Mouse (Mus musculus): ENCODE results near the gene Adprm. TPM values are rescaled to one million over a fixed set of nuclear protein-coding genes. Genes with fewer than 3 reads are reported as not detected.
A peak's percentile ranks its signal among the peaks of the same experiment; 100 is the strongest.

Gene Adprm
- polyA plus RNA-seq, 1 experiment from 2014 or later, result 21.1 TPM

DNA sequence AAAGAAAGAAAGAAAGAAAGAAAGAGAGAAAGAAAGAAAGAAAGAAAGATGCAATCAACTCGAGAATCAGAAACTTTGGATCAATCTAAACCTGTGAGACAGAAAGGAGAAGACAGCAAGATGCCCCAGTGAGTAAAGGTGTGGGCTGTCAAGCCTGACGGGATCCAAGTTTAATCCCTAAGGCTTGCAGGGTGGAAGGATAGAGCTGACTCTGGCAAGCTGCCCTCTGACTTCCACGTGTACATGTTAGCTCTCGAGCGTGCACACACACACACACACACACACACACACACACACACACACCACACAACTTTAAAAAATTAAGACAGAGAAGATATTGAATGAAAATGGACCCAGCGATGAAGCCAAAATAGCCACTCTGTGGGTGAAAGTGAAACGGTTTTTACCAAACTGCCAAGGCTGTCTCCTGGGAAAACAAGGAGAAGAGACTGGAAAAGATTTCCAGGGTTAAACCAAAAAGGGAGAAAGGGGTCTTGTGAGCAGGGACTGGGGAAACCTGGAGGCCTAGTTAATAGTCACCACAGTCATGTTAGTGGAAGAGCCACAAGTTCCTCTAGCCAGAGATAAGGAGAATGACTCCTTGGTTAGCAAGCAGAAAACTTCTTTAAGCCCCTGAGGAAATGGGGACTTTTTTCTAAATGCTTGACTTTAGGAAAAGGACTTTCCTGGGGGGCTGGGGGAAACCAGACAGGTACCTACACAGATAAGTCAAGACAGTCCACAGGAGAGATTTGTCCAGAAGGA, 32.5 kb downstream of the Adprm start:
- 68% methylated on average over 7 of the region's 7 CpGs for WGBS
- peaks cover 6% of the 10 kb centered on the region for H3K4me1 ChIP-seq
- no peak overlapping the region for H3K27ac ChIP-seq
- no peak overlapping the region for H3K4me2 ChIP-seq
- no peaks in the 10 kb centered on the region for H3K36me3 ChIP-seq
- H3K9me3 ChIP-seq (replicated peaks), result no peaks in the 10 kb centered on the region
- H3K27me3 ChIP-seq, result peaks cover 12% of the 10 kb centered on the region
- H3K4me3 ChIP-seq (replicated peaks), result no peak overlapping the region
- ATAC-seq (replicated peaks; ENCODE audit: low FRiP score), result no peak
- H3K9ac ChIP-seq, result no peak overlapping the region

- Histone ChIP-seq H3K4me2 (no peak overlapping the region), H3K9ac (no peak overlapping the region), H3K27ac (no peak overlapping the region), H3K27me3 (peaks cover 12% of the 10 kb centered on the region), H3K4me3 (replicated peaks) (no peak overlapping the region), H3K4me1 (peaks cover 6% of the 10 kb centered on the region), H3K36me3 (no peaks in the 10 kb centered on the region), H3K9me3 (replicated peaks) (no peaks in the 10 kb centered on the region)
- ATAC-seq (replicated peaks; ENCODE audit: low FRiP score), result no peak
- WGBS, result 11% methylated on average over 12 of the region's 12 CpGs
Observed at GRCm38 (mm10) chr11:67017801-67018591, 34.4 kb downstream of the Adprm start.

DNA sequence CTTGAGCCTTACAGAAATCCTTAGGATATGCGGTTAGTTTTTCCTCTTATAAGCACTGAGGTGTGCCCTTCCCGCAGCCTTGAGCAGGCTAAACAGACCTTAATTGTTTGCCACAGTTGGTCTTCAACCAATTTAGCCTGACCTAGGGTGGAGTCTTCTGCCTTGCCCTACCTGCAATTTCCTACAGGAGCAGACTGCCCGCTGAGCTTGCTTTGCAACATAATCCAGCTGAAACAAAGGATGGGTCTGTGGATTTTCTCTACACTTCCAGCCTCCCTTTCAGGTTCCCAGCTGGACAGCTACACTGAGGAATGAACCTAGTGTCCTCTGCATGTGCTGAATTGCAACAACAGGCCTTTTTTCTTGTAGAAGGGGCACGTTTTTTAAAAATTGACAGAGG, 40.8 kb downstream of the Adprm start:
- Histone ChIP-seq H3K4me1 (peaks cover 5% of the 10 kb centered on the region; the same call in 1 of the 2 replicates), H3K36me3 (no peaks in the 10 kb centered on the region), H3K27me3 (no peaks in the 10 kb centered on the region), H3K4me2 (no peak overlapping the region), H3K9ac (no peak overlapping the region), H3K27ac (no peak overlapping the region), H3K4me3 (replicated peaks) (no peak overlapping the region), H3K9me3 (replicated peaks) (no peaks in the 10 kb centered on the region)
- 50% methylated on average over 4 of the region's 4 CpGs for WGBS
- no peak for ATAC-seq (replicated peaks; ENCODE audit: low FRiP score)

GRCm38 (mm10) chr11:67010430-67010829, 42.0 kb downstream of the Adprm start:
- WGBS, result 2% methylated on average over 8 of the region's 8 CpGs
- no peak for ATAC-seq (replicated peaks; ENCODE audit: low FRiP score)

GRCm38 (mm10) chr11:67008528-67008927, 43.9 kb downstream of the Adprm start:
- H3K9ac ChIP-seq, result no peak overlapping the region
- H3K27me3 ChIP-seq, result no peaks in the 10 kb centered on the region
- H3K4me2 ChIP-seq, result no peak overlapping the region
- no peak overlapping the region for H3K4me3 ChIP-seq (replicated peaks)
- H3K9me3 ChIP-seq (replicated peaks), result no peaks in the 10 kb centered on the region
- no peak overlapping the region for H3K27ac ChIP-seq
- peaks cover 5% of the 10 kb centered on the region; the same call in 1 of the 2 replicates for H3K4me1 ChIP-seq
- H3K36me3 ChIP-seq, result no peaks in the 10 kb centered on the region
- WGBS, result 91% methylated on average over 4 of the region's 4 CpGs
- no peak for ATAC-seq (replicated peaks; ENCODE audit: low FRiP score)

More at GRCm38 (mm10) chr11:67010430-67010829, 42.0 kb downstream of the Adprm start:
- Histone ChIP-seq H3K9ac (no peak overlapping the region), H3K9me3 (replicated peaks) (no peaks in the 10 kb centered on the region), H3K4me2 (0 out of 2 replicates have a peak overlapping the region, but pooled peaks have one; percentile 21), H3K4me3 (replicated peaks) (no peak overlapping the region), H3K36me3 (no peaks in the 10 kb centered on the region), H3K27ac (peak overlapping the region; percentile 27; the same call in 1 of the 2 replicates), H3K4me1 (peaks cover 5% of the 10 kb centered on the region; the same call in 1 of the 2 replicates), H3K27me3 (no peaks in the 10 kb centered on the region)

GRCm38 (mm10) chr11:67007961-67008360, 44.4 kb downstream of the Adprm start:
- no peaks in the 10 kb centered on the region for H3K27me3 ChIP-seq
- 80% methylated on average over 8 of the region's 8 CpGs for WGBS
- H3K4me2 ChIP-seq, result no peak overlapping the region
- no peak for ATAC-seq (replicated peaks; ENCODE audit: low FRiP score)
- H3K4me3 ChIP-seq (replicated peaks), result no peak overlapping the region
- no peak overlapping the region for H3K27ac ChIP-seq
- H3K36me3 ChIP-seq, result no peaks in the 10 kb centered on the region
- H3K9ac ChIP-seq, result no peak overlapping the region
- H3K4me1 ChIP-seq, result peaks cover 5% of the 10 kb centered on the region; the same call in 1 of the 2 replicates
- no peaks in the 10 kb centered on the region for H3K9me3 ChIP-seq (replicated peaks)

DNA sequence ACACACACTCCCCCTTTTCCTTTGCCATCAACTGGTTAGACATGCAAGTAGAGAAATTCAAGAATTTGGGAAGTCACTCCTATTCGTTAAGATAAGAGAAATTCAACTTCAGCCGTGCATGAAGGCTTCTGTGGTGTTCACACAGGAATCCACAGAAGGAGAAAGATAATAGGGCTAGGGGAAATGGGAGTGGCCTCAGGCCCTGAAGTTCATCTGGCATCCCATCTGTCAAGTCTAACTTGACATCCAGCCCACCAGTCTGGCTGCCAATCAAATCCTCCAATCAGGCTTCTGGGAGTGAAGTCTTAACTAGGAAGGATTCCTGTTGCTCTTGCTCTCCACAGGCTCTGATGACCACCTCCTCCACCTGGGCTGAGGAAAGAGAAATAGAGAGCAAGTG, 49.5 kb downstream of the Adprm start:
- Histone ChIP-seq H3K4me2 (no peak overlapping the region), H3K4me3 (replicated peaks) (no peak overlapping the region), H3K36me3 (no peaks in the 10 kb centered on the region), H3K9me3 (replicated peaks) (no peaks in the 10 kb centered on the region), H3K9ac (no peak overlapping the region), H3K27ac (no peak overlapping the region), H3K27me3 (no peaks in the 10 kb centered on the region), H3K4me1 (0 out of 2 replicates have a peak, but pooled peaks cover 6% of the 10 kb centered on the region)
- WGBS, result 41% methylated on average over 2 of the region's 2 CpGs
- no peak for ATAC-seq (replicated peaks; ENCODE audit: low FRiP score)

DNA sequence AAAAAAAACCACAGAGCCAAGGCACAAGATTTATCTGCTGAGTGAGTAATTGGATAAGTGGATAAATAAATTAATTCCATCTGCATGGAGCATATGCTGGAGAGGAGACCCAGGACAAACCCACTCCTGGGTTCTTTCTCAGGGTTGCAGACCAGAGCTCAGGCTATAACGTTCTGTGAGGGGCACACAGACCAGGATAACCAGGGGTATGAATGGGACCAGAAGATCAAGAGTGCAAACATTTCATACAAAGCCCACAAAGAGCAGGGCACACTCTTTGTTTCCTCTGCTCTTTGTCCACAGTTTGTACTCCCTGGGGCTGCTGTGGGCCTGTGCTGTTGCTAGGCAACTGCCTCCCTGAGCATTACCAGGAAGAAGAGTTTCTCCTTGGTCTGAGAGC, 50.7 kb downstream of the Adprm start:
- ATAC-seq (replicated peaks; ENCODE audit: low FRiP score), result no peak
- H3K9me3 ChIP-seq (replicated peaks), result no peaks in the 10 kb centered on the region
- 71% methylated on average over 1 of the region's 1 CpGs for WGBS

GRCm38 (mm10) chr11:67000671-67001070, 51.7 kb downstream of the Adprm start:
- Histone ChIP-seq H3K27me3 (no peaks in the 10 kb centered on the region), H3K4me1 (0 out of 2 replicates have a peak, but pooled peaks cover 6% of the 10 kb centered on the region), H3K9me3 (replicated peaks) (no peaks in the 10 kb centered on the region), H3K27ac (no peak overlapping the region), H3K4me3 (replicated peaks) (no peak overlapping the region), H3K36me3 (no peaks in the 10 kb centered on the region), H3K4me2 (no peak overlapping the region), H3K9ac (no peak overlapping the region)
- 64% methylated on average over 4 of the region's 4 CpGs for WGBS
- no peak for ATAC-seq (replicated peaks; ENCODE audit: low FRiP score)

More for the DNA sequence above, 50.7 kb downstream of the Adprm start:
- H3K4me3 ChIP-seq (replicated peaks), result no peak overlapping the region
- 0 out of 2 replicates have a peak, but pooled peaks cover 6% of the 10 kb centered on the region for H3K4me1 ChIP-seq
- H3K27ac ChIP-seq, result no peak overlapping the region
- no peak overlapping the region for H3K4me2 ChIP-seq
- H3K27me3 ChIP-seq, result no peaks in the 10 kb centered on the region
- no peaks in the 10 kb centered on the region for H3K36me3 ChIP-seq
- H3K9ac ChIP-seq, result no peak overlapping the region

- Histone ChIP-seq H3K36me3 (no peaks in the 10 kb centered on the region), H3K4me1 (0 out of 2 replicates have a peak, but pooled peaks cover 6% of the 10 kb centered on the region), H3K9ac (no peak overlapping the region), H3K4me2 (no peak overlapping the region), H3K27me3 (no peaks in the 10 kb centered on the region), H3K27ac (no peak overlapping the region; the same call in 1 of the 2 replicates), H3K4me3 (replicated peaks) (no peak overlapping the region), H3K9me3 (replicated peaks) (no peaks in the 10 kb centered on the region)
- no peak for ATAC-seq (replicated peaks; ENCODE audit: low FRiP score)
- 74% methylated on average over 14 of the region's 14 CpGs for WGBS
Observed at GRCm38 (mm10) chr11:66998467-66999403, 53.7 kb downstream of the Adprm start.

DNA sequence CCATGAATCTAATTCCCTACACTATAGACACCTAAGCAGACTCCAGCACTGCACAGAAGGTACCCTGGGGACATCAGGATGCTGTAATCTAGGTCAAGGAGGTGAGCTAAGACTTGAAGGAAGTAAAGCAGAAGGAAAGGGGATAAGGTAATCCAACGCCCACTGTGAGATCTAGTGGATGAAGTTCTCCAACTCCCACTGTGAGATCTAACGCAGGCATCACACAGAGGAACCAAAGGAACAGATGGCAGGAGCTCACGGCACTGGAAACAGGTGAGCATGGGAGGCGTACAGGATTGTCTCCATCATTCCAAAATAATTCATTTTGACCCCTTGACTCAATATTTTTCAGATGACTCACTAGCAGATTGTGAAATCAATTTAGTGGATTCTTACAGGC, 55.9 kb downstream of the Adprm start:
- no peaks in the 10 kb centered on the region for H3K36me3 ChIP-seq
- no peaks in the 10 kb centered on the region for H3K27me3 ChIP-seq
- WGBS, result 91% methylated on average over 4 of the region's 4 CpGs
- H3K9me3 ChIP-seq (replicated peaks), result no peaks in the 10 kb centered on the region
- H3K4me3 ChIP-seq (replicated peaks), result no peak overlapping the region
- H3K27ac ChIP-seq, result no peak overlapping the region
- H3K9ac ChIP-seq, result no peak overlapping the region
- H3K4me2 ChIP-seq, result no peak overlapping the region
- H3K4me1 ChIP-seq, result 0 out of 2 replicates have a peak, but pooled peaks cover 6% of the 10 kb centered on the region
- no peak for ATAC-seq (replicated peaks; ENCODE audit: low FRiP score)
